Comparison of ENCODE assay signal across 27 mouse cellular contexts in the genomic region with DNA sequence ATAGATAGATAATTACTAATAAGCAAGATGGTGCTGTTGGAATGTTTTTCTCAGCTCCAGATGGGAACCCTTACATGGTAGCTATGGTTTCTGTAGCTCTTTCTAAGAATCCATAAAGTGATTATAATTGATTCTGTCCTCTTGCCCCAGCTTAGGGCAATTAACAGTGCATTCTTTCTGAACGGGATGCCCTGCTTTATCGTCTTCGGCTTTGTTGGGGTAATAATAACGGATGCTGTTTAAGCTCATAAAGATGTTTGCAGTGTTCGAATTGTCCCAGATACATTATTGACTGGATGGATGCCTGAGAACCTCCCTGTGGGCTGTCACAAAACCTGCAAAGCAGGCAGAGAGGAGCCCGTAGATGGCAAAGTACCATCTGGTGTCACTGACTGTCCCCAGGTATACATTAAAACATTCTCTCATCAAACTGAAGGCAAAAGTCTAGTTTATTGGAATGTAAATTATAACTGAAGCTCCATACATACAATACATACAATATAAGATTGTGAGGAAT.
"Had no signal": no experiment of that assay in that cellular context is flagged by ENCODE, and none has a peak within 500 bp of the region (broad histone marks: within the 10 kb centered on the region; RNA-seq: fewer than 3 reads in every experiment).

No protein-coding gene starts in this region.

- H3K4me2 ChIP-seq: embryonic facial prominence, embryonic 12.5 days; embryonic facial prominence, embryonic 13.5 days; embryonic facial prominence, embryonic 15.5 days; forebrain, embryonic 12.5 days; forebrain, embryonic 13.5 days; forebrain, embryonic 15.5 days had no signal

- H3K27ac ChIP-seq: embryonic facial prominence, embryonic 10.5 days; embryonic facial prominence, embryonic 12.5 days; embryonic facial prominence, embryonic 13.5 days; embryonic facial prominence, embryonic 15.5 days; forebrain, embryonic 10.5 days; forebrain, embryonic 12.5 days; forebrain, embryonic 13.5 days; forebrain, embryonic 15.5 days; gastrocnemius, adult 2 months had no signal

- H3K27me3 ChIP-seq: embryonic facial prominence, embryonic 12.5 days; embryonic facial prominence, embryonic 15.5 days; forebrain, embryonic 12.5 days; forebrain, embryonic 13.5 days; forebrain, embryonic 15.5 days had no signal

- H3K9ac ChIP-seq: embryonic facial prominence, embryonic 12.5 days; embryonic facial prominence, embryonic 13.5 days; embryonic facial prominence, embryonic 15.5 days; forebrain, embryonic 12.5 days; forebrain, embryonic 13.5 days; forebrain, embryonic 15.5 days; forebrain, postnatal 0 days had no signal

- H3K4me1 ChIP-seq: embryonic facial prominence, embryonic 10.5 days; embryonic facial prominence, embryonic 12.5 days; embryonic facial prominence, embryonic 13.5 days; embryonic facial prominence, embryonic 15.5 days; forebrain, embryonic 13.5 days had no signal

- H3K9me3 ChIP-seq: embryonic facial prominence, embryonic 10.5 days; embryonic facial prominence, embryonic 12.5 days; embryonic facial prominence, embryonic 13.5 days; embryonic facial prominence, embryonic 15.5 days; forebrain, embryonic 10.5 days; forebrain, embryonic 12.5 days; forebrain, embryonic 13.5 days; forebrain, embryonic 15.5 days had no signal

- H3K4me3 ChIP-seq: embryonic facial prominence, embryonic 10.5 days; embryonic facial prominence, embryonic 12.5 days; embryonic facial prominence, embryonic 13.5 days; embryonic facial prominence, embryonic 15.5 days; erythroblast, embryonic 14.5 days; forebrain, embryonic 10.5 days; forebrain, embryonic 12.5 days; forebrain, embryonic 13.5 days; forebrain, embryonic 15.5 days; gastrocnemius, adult 2 months had no signal

- ATAC-seq: forebrain, embryonic 13.5 days; forebrain, embryonic 14.5 days; forebrain, embryonic 15.5 days; forebrain, embryonic 16.5 days; forebrain, postnatal 0 days had no signal

- DNase-seq: cerebellum, adult 18-20 months; cerebellum, adult 2 months; cerebellum, adult 8-10 months; cerebellum, adult 9-10 months; cerebellum, adult 9-11 months; cerebellum, postnatal 14 days; cerebellum, postnatal 25 days; cerebellum, postnatal 36 days; embryo, embryonic 11 days; forebrain, postnatal 0 days; gastrocnemius, adult 2 months; gastrocnemius, postnatal 10 days; gastrocnemius, postnatal 14 days; gastrocnemius, postnatal 25 days; gastrocnemius, postnatal 36 days; heart, adult 11 months had no signal

- H3K36me3 ChIP-seq: embryonic facial prominence, embryonic 10.5 days; embryonic facial prominence, embryonic 12.5 days; embryonic facial prominence, embryonic 13.5 days; embryonic facial prominence, embryonic 15.5 days; forebrain, embryonic 10.5 days; forebrain, embryonic 12.5 days; forebrain, embryonic 15.5 days had no signal
